Mouse (Mus musculus) spleen, adult 2 months (tissue): ENCODE results near the gene Rtl6. TPM values are rescaled to one million over a fixed set of nuclear protein-coding genes. Genes with fewer than 3 reads are reported as not detected.

Experiments
- DNase-seq, 2 experiments: peaks; one replicate each; pipeline versions ENCODE4 v3.0.0 to v3.0.0-alpha.2; 2012 to 2021; ENCODE audit warnings: low spot score in 2 of 2, low read depth in 1 of 2
- H3K27ac ChIP-seq: fragments of 200-500 bp; 2 replicates; pipeline ENCODE4 v1.5.1; 2012; ENCODE audit warnings: low read length, inconsistent platforms; ENCODE audit not compliant: insufficient read depth
- H3K27me3 ChIP-seq: fragments of 200-500 bp; 2 replicates; pipeline ENCODE4 v1.6.1; 2012; ENCODE audit warnings: mild to moderate bottlenecking, moderate library complexity, low read length, inconsistent platforms; ENCODE audit not compliant: control insufficient read depth, insufficient read depth
- H3K36me3 ChIP-seq: fragments of 200-500 bp; 2 replicates; pipeline ENCODE4 v1.6.1; 2012; ENCODE audit warnings: mild to moderate bottlenecking, low read length, inconsistent platforms; ENCODE audit not compliant: control insufficient read depth, insufficient read depth
- H3K4me1 ChIP-seq: fragments of 200-500 bp; 2 replicates; pipeline ENCODE4 v1.6.1; 2011; ENCODE audit warnings: inconsistent platforms; ENCODE audit not compliant: control insufficient read depth, insufficient read depth, insufficient read length
- H3K4me3 ChIP-seq: fragments of 200-500 bp; 2 replicates; pipeline ENCODE4 v1.5.1; 2011; ENCODE audit warnings: mild to moderate bottlenecking, inconsistent platforms; ENCODE audit not compliant: insufficient read depth, insufficient read length; ENCODE audit errors: extremely low read depth
- CTCF ChIP-seq: fragments of 200-500 bp; IDR thresholded peaks from 2 replicates; pipeline ENCODE4 v1.5.1; 2011; ENCODE audit warnings: mild to moderate bottlenecking, inconsistent platforms; ENCODE audit not compliant: insufficient read depth, insufficient read length, insufficient replicate concordance; ENCODE audit errors: extremely low read depth
- POLR2A ChIP-seq: fragments of 200-500 bp; IDR thresholded peaks from 2 replicates; pipeline ENCODE4 v1.6.1; 2011; ENCODE audit warnings: low read depth, low read length, inconsistent platforms
- WGBS: fragments of 180-500 bp; shearing (Covaris S2); methylation state at CpG from one replicate; pipeline ENCODE4 v1.1.7; 2018; 5-methylcytosine and 5-hydroxymethylcytosine counted together
- polyA plus RNA-seq: library from polyadenylated mRNA; depleted of rRNA; stranded (reverse); fragments of >200 nt; gene quantifications from 2 replicates; pipeline ENCODE4 v1.2.3, GENCODE M21; 2012

Rtl6 gene
- polyA plus RNA-seq, 1 experiment, result 9.0 TPM

GRCm38 (mm10) chr15:84525222-84525883 lies 32.3 kb downstream of the Rtl6 start:
- Histone ChIP-seq H3K27me3 (no peaks in the 10 kb centered on the region), H3K4me1 (no peaks in the 10 kb centered on the region), H3K36me3 (no peaks in the 10 kb centered on the region), H3K27ac (no peak overlapping the region), H3K4me3 (no peak overlapping the region)
- TF ChIP-seq CTCF, result 0 out of 2 replicates have a peak, but pooled peaks have one; percentile 0
- TF ChIP-seq POLR2A, result no peak
- 80% methylated on average over 5 of the region's 5 CpGs for WGBS
- no peak for DNase-seq

GRCm38 (mm10) chr15:84522953-84523689 lies 34.5 kb downstream of the Rtl6 start:
- Histone ChIP-seq H3K27ac (no peak overlapping the region), H3K36me3 (no peaks in the 10 kb centered on the region), H3K4me1 (no peaks in the 10 kb centered on the region), H3K27me3 (no peaks in the 10 kb centered on the region), H3K4me3 (no peak overlapping the region)
- no peak for DNase-seq
- WGBS, result 90% methylated on average over 8 of the region's 8 CpGs
- TF ChIP-seq POLR2A, result no peak
- TF ChIP-seq CTCF, result no peak

- Histone ChIP-seq H3K36me3 (no peaks in the 10 kb centered on the region), H3K27ac (no peak overlapping the region), H3K27me3 (no peaks in the 10 kb centered on the region), H3K4me3 (no peak overlapping the region), H3K4me1 (peaks cover 11% of the 10 kb centered on the region; the same call in 1 of the 2 replicates)
- WGBS, result 90% methylated on average over 4 of the region's 4 CpGs
- DNase-seq, result no peak
- TF ChIP-seq POLR2A, result no peak
- TF ChIP-seq CTCF, result no peak
These were observed 36.1 kb downstream of the Rtl6 start for GRCm38 (mm10) chr15:84521486-84521885.

GRCm38 (mm10) chr15:84518540-84518939 lies 39.1 kb downstream of the Rtl6 start:
- H3K36me3 ChIP-seq, result no peaks in the 10 kb centered on the region
- H3K27ac ChIP-seq, result no peak overlapping the region
- H3K27me3 ChIP-seq, result no peaks in the 10 kb centered on the region
- 89% methylated on average over 8 of the region's 8 CpGs for WGBS
- no peak for TF ChIP-seq CTCF
- no peak for TF ChIP-seq POLR2A
- no peak for DNase-seq
- H3K4me3 ChIP-seq, result no peak overlapping the region
- peaks cover 12% of the 10 kb centered on the region; the same call in 1 of the 2 replicates for H3K4me1 ChIP-seq

GRCm38 (mm10) chr15:84512626-84513296 lies 44.9 kb downstream of the Rtl6 start:
- TF ChIP-seq POLR2A, result no peak
- TF ChIP-seq CTCF, result no peak
- Histone ChIP-seq H3K4me3 (no peak overlapping the region), H3K27ac (peak overlapping the region; percentile 65), H3K4me1 (peaks cover 29% of the 10 kb centered on the region; the same call in 1 of the 2 replicates), H3K36me3 (no peaks in the 10 kb centered on the region), H3K27me3 (no peaks in the 10 kb centered on the region)
- WGBS, result 16% methylated on average over 5 of the region's 5 CpGs
- DNase-seq, result peak; percentile 28 to 62

- Histone ChIP-seq H3K4me3 (no peak overlapping the region), H3K27me3 (no peaks in the 10 kb centered on the region), H3K36me3 (no peaks in the 10 kb centered on the region), H3K27ac (no peak overlapping the region), H3K4me1 (peaks cover 19% of the 10 kb centered on the region; the same call in 1 of the 2 replicates)
- no peak for DNase-seq
- 93% methylated on average over 16 of the region's 16 CpGs for WGBS
- TF ChIP-seq CTCF, result no peak
- no peak for TF ChIP-seq POLR2A
These were observed 47.6 kb downstream of the Rtl6 start for GRCm38 (mm10) chr15:84509981-84510380.
